Mouse (Mus musculus) embryonic facial prominence, embryonic 13.5 days (tissue): ENCODE data around the gene Gm49378. TPM values are rescaled to one million over a fixed set of nuclear protein-coding genes. Genes with fewer than 3 reads are reported as not detected.

Source experiments
- ATAC-seq: fragments of 200-750 bp; cut with Nextera tagmentation; 2 replicates; pipeline ENCODE4 v1.8.0; 2017; ENCODE audit warnings: low read depth; ENCODE audit not compliant: insufficient number of reproducible peaks, insufficient read depth, low FRiP score, low TSS enrichment
- H3K27ac ChIP-seq: fragments of 300-500 bp; sonication (generic); 2 replicates; pipeline ENCODE4 v1.5.1; 2015; ENCODE audit warnings: moderate library complexity, mild to moderate bottlenecking, inconsistent platforms
- H3K27me3 ChIP-seq: fragments of 300-500 bp; sonication (generic); 2 replicates; pipeline ENCODE4 v1.6.1; 2015; ENCODE audit warnings: mild to moderate bottlenecking, inconsistent platforms
- H3K36me3 ChIP-seq: fragments of 300-500 bp; sonication (generic); 2 replicates; pipeline ENCODE4 v1.6.1; 2015; ENCODE audit warnings: mild to moderate bottlenecking, inconsistent platforms
- H3K4me1 ChIP-seq: fragments of 300-500 bp; sonication (generic); 2 replicates; pipeline ENCODE4 v1.6.1; 2015; ENCODE audit warnings: inconsistent platforms
- H3K4me2 ChIP-seq: fragments of 300-500 bp; sonication (generic); 2 replicates; pipeline ENCODE4 v1.6.1; 2015; ENCODE audit warnings: moderate library complexity, mild to moderate bottlenecking, inconsistent platforms
- H3K4me3 ChIP-seq: fragments of 300-500 bp; sonication (generic); 2 replicates; pipeline ENCODE4 v1.5.1; 2015; ENCODE audit warnings: mild to moderate bottlenecking, inconsistent platforms
- H3K9ac ChIP-seq: fragments of 300-500 bp; sonication (generic); 2 replicates; pipeline ENCODE4 v1.6.1; 2015; ENCODE audit warnings: mild to moderate bottlenecking, inconsistent platforms
- H3K9me3 ChIP-seq: fragments of 300-500 bp; sonication (generic); 2 replicates; pipeline ENCODE4 v1.6.1; 2016; ENCODE audit warnings: inconsistent platforms
- WGBS: fragments of 180-500 bp; shearing (Covaris S2); methylation state at CpG from one replicate; pipeline ENCODE4 v1.1.7; 2015; ENCODE audit warnings: mixed read lengths; 5-methylcytosine and 5-hydroxymethylcytosine counted together
- polyA plus RNA-seq: library from polyadenylated mRNA; unstranded; fragments of >200 nt; fragmentation: Nextera tagmentation; extraction: Ambion mirVana; gene quantifications from 2 replicates; pipeline ENCODE4 v1.2.1, GENCODE M21; 2015

Gene Gm49378
- polyA plus RNA-seq, 1 experiment from 2014 or later: 1.8 TPM

DNA sequence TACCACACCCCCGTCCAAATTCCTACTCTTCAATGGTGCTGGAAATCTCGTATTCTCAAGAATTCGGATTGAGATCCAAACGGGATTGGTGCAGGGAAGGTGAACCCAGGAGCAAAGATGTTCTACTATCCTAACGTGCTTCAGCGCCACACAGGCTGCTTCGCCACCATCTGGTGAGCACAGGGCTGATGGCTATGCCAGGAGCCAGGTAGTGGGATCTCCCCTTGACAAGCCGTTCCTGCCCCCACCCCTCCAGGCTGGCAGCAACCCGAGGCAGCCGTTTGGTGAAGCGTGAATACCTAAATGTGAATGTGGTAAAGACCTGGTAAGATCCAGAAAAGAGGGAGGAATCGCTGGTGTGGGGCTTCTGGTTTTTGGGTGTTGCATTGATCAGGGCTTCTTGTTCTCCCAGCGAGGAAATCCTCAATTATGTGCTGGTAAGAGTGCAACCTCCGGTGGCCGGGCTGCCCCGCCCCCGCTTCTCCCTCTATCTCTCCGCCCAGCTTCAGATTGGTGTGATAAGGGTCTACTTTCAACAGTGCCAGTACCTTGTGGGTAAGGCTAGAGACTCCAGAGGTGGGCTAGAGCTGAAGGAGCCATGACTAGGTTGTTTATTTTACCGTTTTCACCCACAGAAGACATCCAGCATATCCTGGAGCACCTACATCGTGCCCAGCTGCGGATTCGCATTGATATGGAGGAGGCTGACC lies 19.1 kb downstream of the Gm49378 start:
- peak overlapping the region; percentile 46; the same call in 1 of the 2 replicates for H3K9ac ChIP-seq

DNA sequence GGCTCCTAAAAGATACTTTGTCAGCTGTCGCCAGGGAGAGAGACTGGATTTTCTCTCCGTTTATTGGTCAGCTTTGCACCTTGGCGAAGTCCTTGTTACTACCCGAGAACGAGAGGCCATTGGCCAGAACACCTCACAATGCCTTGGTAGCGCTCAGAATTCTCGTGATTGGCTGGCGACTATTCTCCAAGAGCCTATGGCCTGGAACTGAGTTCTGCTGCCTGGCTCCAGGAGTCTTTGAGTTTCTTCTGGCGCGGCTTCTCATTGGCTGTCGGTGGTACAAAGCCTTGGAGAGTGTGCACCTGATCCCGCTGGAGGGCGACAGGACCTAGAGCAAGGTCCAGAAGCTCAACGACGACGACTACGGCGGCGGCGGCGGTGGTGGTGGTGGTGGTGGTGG lies 19.9 kb downstream of the Gm49378 start, which contains the start of gene Rec8:
Gene Rec8 (plus strand): TSS at position 216 of the 400 bp plus-strand sequence.
- H3K4me1 ChIP-seq: peaks cover 6% of the 10 kb centered on the region; the same call in 1 of the 2 replicates
- no peaks in the 10 kb centered on the region for H3K27me3 ChIP-seq
- no peak for ATAC-seq
- H3K9ac ChIP-seq: peak within 1 kb of the TSS; percentile 46; the same call in 1 of the 2 replicates
- peak within 1 kb of the TSS; percentile 11 for H3K4me3 ChIP-seq
- no peaks in the 10 kb centered on the region for H3K36me3 ChIP-seq
- no peaks in the 10 kb centered on the region for H3K9me3 ChIP-seq
- no peak within 1 kb of the TSS for H3K27ac ChIP-seq
- WGBS: 27% methylated on average over 21 of the region's 21 CpGs
- peak within 1 kb of the TSS; percentile 44 for H3K4me2 ChIP-seq

More for the DNA sequence above, 19.1 kb downstream of the Gm49378 start:
- Histone ChIP-seq H3K36me3 (peaks cover under 1% of the 10 kb centered on the region; the same call in 1 of the 2 replicates), H3K27ac (no peak overlapping the region), H3K4me3 (peak overlapping the region; percentile 11), H3K9me3 (no peaks in the 10 kb centered on the region), H3K4me1 (peaks cover 6% of the 10 kb centered on the region; the same call in 1 of the 2 replicates), H3K4me2 (peak overlapping the region; percentile 44), H3K27me3 (no peaks in the 10 kb centered on the region)
- no peak for ATAC-seq
- WGBS: 41% methylated on average over 22 of the region's 22 CpGs

DNA sequence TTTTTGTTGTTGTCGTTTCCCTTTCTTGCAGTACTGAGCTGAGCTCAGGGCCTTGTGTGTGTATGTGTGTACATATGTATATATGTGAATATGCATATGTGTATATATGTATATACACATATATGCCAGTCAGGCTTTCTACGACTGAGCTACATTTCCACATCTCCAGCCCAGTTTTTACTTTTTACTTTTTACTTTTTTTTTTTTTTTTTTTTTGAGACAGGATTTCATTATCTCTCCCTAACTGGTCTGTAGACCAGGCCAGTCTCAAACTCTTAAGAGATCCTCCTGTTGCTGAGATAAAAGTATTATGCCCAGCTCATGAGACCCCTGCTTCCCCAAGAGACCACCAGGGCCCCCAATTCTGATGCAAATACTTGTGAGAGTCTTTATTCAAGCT lies 20.9 kb downstream of the Gm49378 start:
- no peak for ATAC-seq
- Histone ChIP-seq H3K36me3 (no peaks in the 10 kb centered on the region), H3K9ac (no peak overlapping the region), H3K4me3 (no peak overlapping the region), H3K4me2 (no peak overlapping the region), H3K27ac (no peak overlapping the region), H3K9me3 (no peaks in the 10 kb centered on the region), H3K27me3 (no peaks in the 10 kb centered on the region), H3K4me1 (peaks cover 6% of the 10 kb centered on the region; the same call in 1 of the 2 replicates)
- WGBS: 75% methylated on average over 2 of the region's 2 CpGs

DNA sequence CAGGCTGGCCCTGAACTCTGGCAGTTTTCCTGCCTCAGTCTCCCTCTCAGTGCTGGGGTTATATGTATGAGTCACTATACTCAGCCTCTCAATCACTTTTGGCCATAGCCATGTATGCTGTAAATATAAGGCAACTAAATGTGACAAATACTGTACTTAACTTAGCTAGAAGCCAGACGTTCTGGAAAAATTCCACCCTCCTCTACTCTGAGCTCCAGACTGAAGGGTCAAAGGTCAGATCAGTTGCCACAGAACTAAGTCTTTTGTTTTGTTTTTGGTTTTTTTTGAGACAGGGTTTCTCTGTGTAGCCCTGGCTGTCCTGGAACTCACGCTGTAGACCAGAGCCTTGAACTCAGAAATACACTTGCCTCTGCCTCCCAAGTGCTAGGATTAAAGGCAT lies 21.8 kb downstream of the Gm49378 start:
- Histone ChIP-seq H3K4me2 (no peak overlapping the region), H3K27ac (no peak overlapping the region), H3K4me1 (peaks cover 6% of the 10 kb centered on the region; the same call in 1 of the 2 replicates), H3K4me3 (no peak overlapping the region), H3K27me3 (no peaks in the 10 kb centered on the region), H3K9me3 (no peaks in the 10 kb centered on the region), H3K36me3 (no peaks in the 10 kb centered on the region), H3K9ac (no peak overlapping the region)
- ATAC-seq: no peak
- 38% methylated on average over 2 of the region's 2 CpGs for WGBS

DNA sequence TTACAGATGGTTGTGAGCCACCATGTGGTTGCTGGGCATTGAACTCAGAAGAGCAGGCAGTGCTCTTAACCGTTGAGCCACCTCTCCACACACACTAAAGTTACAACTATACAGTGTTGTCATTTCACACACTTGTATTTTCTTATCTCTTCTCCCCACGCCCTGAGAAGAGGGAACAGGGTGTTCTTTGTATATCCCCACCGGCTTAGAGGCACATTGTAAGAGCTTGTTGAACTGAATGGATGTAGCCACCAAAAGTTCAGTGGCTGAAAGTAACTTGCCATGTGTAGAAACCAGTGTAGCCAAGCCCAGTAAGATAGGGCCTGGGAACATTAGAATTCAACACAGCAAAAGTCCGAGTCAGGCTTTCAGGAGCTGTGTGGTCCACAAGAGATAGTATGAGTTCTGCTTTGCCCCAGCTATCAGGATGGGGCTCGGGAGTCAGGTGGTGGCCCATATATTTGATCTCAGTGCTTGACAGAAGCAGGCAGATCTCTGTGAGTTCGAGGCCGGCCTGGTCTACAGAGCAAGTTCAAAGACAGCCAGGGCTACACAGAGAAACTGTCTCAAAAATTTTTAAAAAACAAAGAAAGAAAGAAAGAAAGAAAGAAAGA lies 23.0 kb downstream of the Gm49378 start:
- H3K27ac ChIP-seq: no peak overlapping the region
- no peak for ATAC-seq
- H3K27me3 ChIP-seq: no peaks in the 10 kb centered on the region
- H3K4me3 ChIP-seq: no peak overlapping the region
- H3K9me3 ChIP-seq: no peaks in the 10 kb centered on the region
- H3K9ac ChIP-seq: no peak overlapping the region
- 77% methylated on average over 7 of the region's 7 CpGs for WGBS
- H3K4me2 ChIP-seq: no peak overlapping the region
- peaks cover 6% of the 10 kb centered on the region; the same call in 1 of the 2 replicates for H3K4me1 ChIP-seq
- peaks cover 3% of the 10 kb centered on the region; the same call in 1 of the 2 replicates for H3K36me3 ChIP-seq

DNA sequence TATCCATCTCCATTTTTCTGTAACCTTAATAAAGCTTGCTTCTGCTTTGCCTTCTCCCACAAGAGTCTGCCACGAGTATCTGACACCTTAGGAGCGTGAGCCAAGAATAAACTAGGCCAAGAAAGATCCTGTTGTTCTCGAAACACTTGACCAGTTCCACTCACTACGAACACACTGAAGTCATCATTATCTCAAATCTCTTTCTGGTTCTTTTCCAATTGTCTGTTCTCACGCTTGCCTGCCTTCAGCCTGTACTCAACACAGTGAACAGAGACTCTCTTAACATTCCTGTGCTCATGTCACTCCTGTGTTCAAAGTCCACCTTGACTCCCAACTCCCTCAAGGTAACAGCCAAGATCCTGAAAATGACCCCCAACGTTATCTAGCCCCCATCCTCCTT lies 24.3 kb downstream of the Gm49378 start:
- peaks cover under 1% of the 10 kb centered on the region; the same call in 1 of the 2 replicates for H3K4me1 ChIP-seq
- no peaks in the 10 kb centered on the region for H3K9me3 ChIP-seq
- ATAC-seq: no peak
- H3K36me3 ChIP-seq: peaks cover 16% of the 10 kb centered on the region
- WGBS: 69% methylated on average over 6 of the region's 6 CpGs
- H3K9ac ChIP-seq: no peak overlapping the region
- no peak overlapping the region for H3K4me2 ChIP-seq
- H3K27me3 ChIP-seq: no peaks in the 10 kb centered on the region
- no peak overlapping the region for H3K4me3 ChIP-seq
- no peak overlapping the region for H3K27ac ChIP-seq

DNA sequence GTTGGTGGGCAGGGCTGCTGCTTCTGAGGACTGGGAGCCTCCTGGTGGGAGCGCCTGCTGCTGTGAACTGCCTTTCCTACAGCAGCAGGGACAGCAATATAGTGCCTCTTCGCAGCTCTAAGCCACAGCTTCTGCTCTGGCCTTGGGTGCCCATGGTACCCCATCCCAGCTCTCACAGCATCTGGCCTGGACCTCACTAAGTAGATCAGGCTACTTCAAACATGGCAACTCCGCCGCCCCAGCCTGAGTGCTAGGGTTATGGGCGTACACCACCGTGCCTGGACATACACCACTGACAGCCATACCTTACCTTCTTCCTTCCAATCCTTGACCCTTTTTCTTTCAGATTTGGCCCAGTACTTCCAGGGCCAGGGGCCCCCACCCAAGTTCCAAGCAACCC lies 29.4 kb downstream of the Gm49378 start:
- no peak overlapping the region for H3K4me2 ChIP-seq
- H3K27me3 ChIP-seq: no peaks in the 10 kb centered on the region
- H3K27ac ChIP-seq: no peak overlapping the region
- 97% methylated on average over 6 of the region's 6 CpGs for WGBS
- ATAC-seq: no peak
- no peaks in the 10 kb centered on the region for H3K9me3 ChIP-seq
- peaks cover 45% of the 10 kb centered on the region for H3K36me3 ChIP-seq
- H3K4me3 ChIP-seq: no peak overlapping the region
- peaks cover 12% of the 10 kb centered on the region for H3K4me1 ChIP-seq
- H3K9ac ChIP-seq: 0 out of 2 replicates have a peak overlapping the region, but pooled peaks have one; percentile 12

DNA sequence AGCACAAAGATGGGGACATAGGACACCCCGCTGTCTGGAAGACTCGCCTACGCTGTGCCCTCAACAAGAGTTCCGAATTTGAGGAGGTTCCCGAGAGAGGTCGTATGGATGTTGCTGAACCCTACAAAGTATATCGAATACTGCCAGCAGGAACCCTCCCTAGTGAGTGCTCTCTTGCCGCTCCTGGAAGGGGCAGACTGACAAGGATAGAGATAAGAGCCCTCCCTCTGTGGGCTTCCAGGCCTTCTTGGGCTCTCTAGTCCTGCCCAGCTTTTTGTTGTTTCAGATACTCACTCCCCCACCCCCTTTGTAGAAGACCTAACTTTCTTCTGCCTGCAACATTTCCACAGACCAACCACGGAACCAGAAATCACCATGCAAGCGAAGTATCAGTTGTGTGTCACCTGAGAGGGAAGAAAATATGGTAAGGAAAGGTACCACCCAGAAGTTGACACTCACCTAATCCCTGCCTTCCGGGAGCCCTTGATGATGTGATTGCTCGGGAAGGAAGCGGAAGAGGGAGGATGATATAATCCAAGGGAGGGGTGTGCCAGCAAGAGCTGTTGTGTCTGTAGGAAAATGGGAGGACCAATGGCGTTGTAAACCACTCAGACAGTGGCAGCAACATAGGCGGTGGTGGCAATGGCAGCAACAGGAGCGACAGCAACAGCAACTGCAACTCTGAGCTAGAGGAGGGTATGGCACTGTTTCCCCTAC lies 31.8 kb downstream of the Gm49378 start:
- H3K27me3 ChIP-seq: no peaks in the 10 kb centered on the region
- no peak for ATAC-seq
- no peak overlapping the region for H3K27ac ChIP-seq
- peaks cover 15% of the 10 kb centered on the region for H3K4me1 ChIP-seq
- no peak overlapping the region for H3K9ac ChIP-seq
- no peak overlapping the region for H3K4me3 ChIP-seq
- H3K4me2 ChIP-seq: no peak overlapping the region
- H3K36me3 ChIP-seq: peaks cover 69% of the 10 kb centered on the region
- 89% methylated on average over 16 of the region's 16 CpGs for WGBS
- H3K9me3 ChIP-seq: no peaks in the 10 kb centered on the region

DNA sequence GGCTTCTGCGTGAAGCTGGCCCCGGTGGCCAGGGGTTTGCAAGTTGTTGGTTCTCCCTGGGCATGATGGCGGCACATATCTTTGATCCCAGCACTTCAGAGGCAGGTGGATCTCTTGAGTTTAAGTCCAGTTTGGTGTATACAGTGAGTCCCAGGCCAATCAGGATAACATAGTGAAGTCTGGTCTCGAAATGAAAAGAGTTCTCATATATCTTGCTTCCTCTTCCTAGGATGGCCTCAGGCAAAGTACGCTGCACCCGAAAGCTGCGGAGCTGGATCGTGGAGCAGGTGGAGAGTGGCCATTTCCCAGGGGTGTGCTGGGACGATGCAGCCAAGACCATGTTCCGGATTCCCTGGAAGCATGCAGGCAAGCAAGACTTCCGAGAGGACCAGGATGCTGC lies 32.9 kb downstream of the Gm49378 start:
- no peak overlapping the region for H3K4me3 ChIP-seq

DNA sequence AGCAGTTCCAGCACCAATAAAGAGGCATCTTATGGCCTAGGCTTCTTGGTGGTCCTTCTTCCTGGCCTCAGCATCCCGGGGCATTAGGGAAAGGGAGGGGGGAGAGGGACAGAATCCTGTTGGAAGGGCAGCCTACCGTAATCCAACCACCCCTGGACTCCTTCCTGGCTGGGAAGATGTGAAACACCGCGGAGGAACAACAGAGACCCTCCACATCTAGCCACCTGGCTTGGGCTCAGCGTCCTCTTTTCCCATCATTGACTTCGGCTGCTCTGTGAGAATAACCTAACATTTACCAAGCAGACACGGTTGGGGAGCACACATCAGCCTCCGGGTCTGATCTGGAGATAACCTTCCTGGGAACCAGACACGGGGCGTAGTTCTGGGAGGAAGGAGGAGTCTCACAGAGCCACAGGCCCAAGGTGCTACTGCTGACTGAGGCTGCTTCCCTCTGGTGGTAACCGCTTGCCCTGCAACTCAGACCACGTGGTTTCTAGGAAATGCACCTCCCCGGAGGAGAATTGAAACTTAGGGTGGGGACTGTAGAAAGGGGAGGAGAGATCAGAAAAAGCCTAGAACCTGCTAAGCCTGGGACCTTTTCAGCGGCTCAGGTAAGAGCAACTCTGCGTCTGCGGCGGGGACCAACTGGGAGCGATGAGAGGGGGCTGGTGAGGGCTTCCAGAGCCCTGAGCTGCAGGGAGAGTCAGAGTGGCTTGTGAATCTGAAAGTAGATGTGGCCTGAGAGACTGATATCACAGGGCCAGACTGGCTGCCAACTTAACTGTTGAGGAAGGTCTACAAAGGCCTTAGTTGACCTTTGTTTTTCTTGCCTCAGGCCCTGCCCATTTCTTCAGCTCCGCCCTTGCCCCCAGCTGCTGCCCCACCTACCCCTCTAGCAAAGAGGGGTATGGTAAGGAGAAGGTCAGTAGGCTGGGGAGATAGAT lies 33.8 kb downstream of the Gm49378 start:
- Histone ChIP-seq H3K9ac (peak overlapping the region; percentile 70), H3K4me2 (peak overlapping the region; percentile 62), H3K27me3 (no peaks in the 10 kb centered on the region), H3K9me3 (no peaks in the 10 kb centered on the region), H3K4me3 (peak overlapping the region; percentile 44), H3K27ac (peak overlapping the region; percentile 72), H3K36me3 (peaks cover 78% of the 10 kb centered on the region), H3K4me1 (peaks cover 15% of the 10 kb centered on the region)
- WGBS: 16% methylated on average over 19 of the region's 19 CpGs
- peak; percentile 83 for ATAC-seq

More for the DNA sequence above, 32.9 kb downstream of the Gm49378 start:
- Histone ChIP-seq H3K4me1 (peaks cover 15% of the 10 kb centered on the region), H3K9ac (no peak overlapping the region), H3K9me3 (no peaks in the 10 kb centered on the region), H3K36me3 (peaks cover 78% of the 10 kb centered on the region), H3K4me2 (peak overlapping the region; percentile 62), H3K27ac (peak overlapping the region; percentile 72; the same call in 1 of the 2 replicates), H3K27me3 (no peaks in the 10 kb centered on the region)
- 78% methylated on average over 11 of the region's 11 CpGs for WGBS
- ATAC-seq: no peak
